Mouse (Mus musculus) lung, adult 10 weeks (tissue): Measurements from ENCODE around the gene Lmo3. TPM values are rescaled to one million over a fixed set of nuclear protein-coding genes. Genes with fewer than 3 reads are reported as not detected.

Experiments
- polyA plus RNA-seq: library from polyadenylated mRNA; stranded (reverse); fragments of 350-450 nt; fragmentation: Illumina TruSeq; extraction: RNeasy Lipid Tissue Mini Kit (QIAGEN cat#74804); gene quantifications from one replicate; pipeline ENCODE4 v1.2.3, GENCODE M21; 2014; ENCODE audit warnings: low read depth, low replicate concordance; ENCODE audit not compliant: insufficient read depth

Lmo3 gene
- not detected for polyA plus RNA-seq

GRCm38 (mm10) chr6:138581734-138582505 is at the start of gene Lmo3:
Gene Lmo3, minus strand, starts transcription at chr6:138581968.

Other genes with a start within 250 kb of the Lmo3 start
- gene Igbp1b, start 76.6 kb upstream of the Lmo3 start, polyA plus RNA-seq: not detected